Mouse (Mus musculus): Measurements from ENCODE around the gene Pip4k2a. TPM values are rescaled to one million over a fixed set of nuclear protein-coding genes. Genes with fewer than 3 reads are reported as not detected.
A peak's percentile ranks its signal among the peaks of the same experiment; 100 is the strongest.

The Pip4k2a gene
- polyA plus RNA-seq, 2 experiments = 15.2 to 16.6 TPM

DNA sequence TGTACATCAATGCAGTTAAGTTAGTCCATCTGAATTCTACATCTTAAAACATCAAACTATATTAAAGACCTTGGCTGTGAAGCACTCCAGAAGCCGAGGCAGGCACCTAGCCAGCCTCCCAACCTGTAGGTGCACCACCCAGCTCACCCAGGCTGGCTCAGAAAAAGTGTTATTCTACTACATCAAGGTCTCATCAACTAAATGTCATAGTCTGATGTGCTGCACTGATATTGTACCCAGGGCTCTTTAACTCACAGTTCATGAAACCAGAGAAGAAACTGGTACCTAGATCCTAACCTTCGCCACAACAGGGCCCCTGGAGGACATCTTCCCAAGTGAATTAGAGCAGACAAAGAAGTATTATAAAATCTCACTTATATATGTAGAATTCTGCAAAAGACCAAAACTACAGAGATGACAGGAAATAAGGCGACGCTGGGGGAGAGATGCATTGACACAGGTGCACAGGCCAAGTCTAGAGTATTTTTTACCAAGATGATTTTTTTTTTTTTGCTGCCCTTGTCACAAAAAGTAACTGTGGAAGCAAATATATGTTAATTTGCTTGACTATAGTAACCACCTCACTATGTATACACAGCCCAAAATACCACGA, 30.4 kb downstream of the Pip4k2a start:
- Histone ChIP-seq H3K27me3 (ENCODE audit: control insufficient read depth, insufficient read depth, low read length) (no peaks in the 10 kb centered on the region), H3K4me1 (replicated peaks; ENCODE audit: control insufficient read depth in 2 of 2, insufficient read depth in 2 of 2, low read length in 1 of 2) (peaks cover 41 to 53% of the 10 kb centered on the region in 2 experiments), H3K36me3 (replicated peaks; ENCODE audit: control insufficient read depth, insufficient read depth, low read depth) (no peaks in the 10 kb centered on the region; the same call in 1 of the 2 replicates), H3K27ac (no peak overlapping the region), H3K4me3 (ENCODE audit: insufficient read depth in 1 of 2, low read depth in 2 of 2, low read length in 2 of 2) (no peak overlapping the region), H3K9ac (replicated peaks) (no peak overlapping the region), H3K4me2 (ENCODE audit: low read depth) (no peak overlapping the region), H3K9me3 (ENCODE audit: control insufficient read depth, low read length) (no peaks in the 10 kb centered on the region)
- WGBS (ENCODE audit: insufficient replicate concordance) = 86% methylated on average over 5 of the region's 5 CpGs
- ATAC-seq (ENCODE audit: insufficient read depth) = no peak
- TF ChIP-seq EP300 (IDR thresholded peaks at IDR 0.05; ENCODE audit: low read depth) (no peak), CTCF (IDR thresholded peaks at IDR 0.05; ENCODE audit: low read depth) (no peak)
- no peak for DNase-seq (ENCODE audit: low read depth in 3 of 3, low spot score in 3 of 3)

DNA sequence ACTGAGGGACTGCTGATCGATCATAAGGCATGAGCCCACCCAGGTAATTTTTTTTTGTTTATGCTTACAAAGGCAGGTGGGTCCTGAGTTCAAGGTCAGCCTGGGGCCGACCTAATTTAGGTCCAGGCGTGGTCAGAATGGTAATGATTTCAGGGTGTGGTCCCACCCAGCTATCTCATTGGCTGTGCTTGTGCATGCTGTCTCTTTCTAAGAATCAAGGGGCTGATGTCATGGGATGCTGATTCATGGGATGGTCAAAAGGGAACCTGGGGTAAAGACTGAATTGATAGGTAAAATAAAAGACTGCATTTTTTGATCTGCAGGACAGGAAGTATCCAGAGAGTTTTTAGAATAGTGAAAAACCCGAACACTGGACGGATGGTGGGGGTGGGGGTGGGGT, 31.4 kb downstream of the Pip4k2a start:
- no peaks in the 10 kb centered on the region for H3K9me3 ChIP-seq (ENCODE audit: control insufficient read depth, low read length)
- no peaks in the 10 kb centered on the region; the same call in 1 of the 2 replicates for H3K36me3 ChIP-seq (replicated peaks; ENCODE audit: control insufficient read depth, insufficient read depth, low read depth)
- H3K4me2 ChIP-seq (ENCODE audit: low read depth) = no peak overlapping the region
- H3K4me3 ChIP-seq (ENCODE audit: insufficient read depth in 1 of 2, low read depth in 2 of 2, low read length in 2 of 2) = no peak overlapping the region
- no peaks in the 10 kb centered on the region for H3K27me3 ChIP-seq (ENCODE audit: control insufficient read depth, insufficient read depth, low read length)
- 66% methylated on average over 5 of the region's 5 CpGs for WGBS (ENCODE audit: insufficient replicate concordance)
- ATAC-seq (ENCODE audit: insufficient read depth) = no peak
- TF ChIP-seq CTCF (IDR thresholded peaks at IDR 0.05; ENCODE audit: low read depth) (no peak), EP300 (IDR thresholded peaks at IDR 0.05; ENCODE audit: low read depth) (no peak)
- H3K27ac ChIP-seq = no peak overlapping the region
- no peak overlapping the region for H3K9ac ChIP-seq (replicated peaks)
- H3K4me1 ChIP-seq (replicated peaks; ENCODE audit: control insufficient read depth in 2 of 2, insufficient read depth in 2 of 2, low read length in 1 of 2) = peaks cover 41 to 51% of the 10 kb centered on the region in 2 experiments
- DNase-seq (ENCODE audit: low read depth in 3 of 3, low spot score in 3 of 3) = peak in 1 of 3 experiments; percentile 56

DNA sequence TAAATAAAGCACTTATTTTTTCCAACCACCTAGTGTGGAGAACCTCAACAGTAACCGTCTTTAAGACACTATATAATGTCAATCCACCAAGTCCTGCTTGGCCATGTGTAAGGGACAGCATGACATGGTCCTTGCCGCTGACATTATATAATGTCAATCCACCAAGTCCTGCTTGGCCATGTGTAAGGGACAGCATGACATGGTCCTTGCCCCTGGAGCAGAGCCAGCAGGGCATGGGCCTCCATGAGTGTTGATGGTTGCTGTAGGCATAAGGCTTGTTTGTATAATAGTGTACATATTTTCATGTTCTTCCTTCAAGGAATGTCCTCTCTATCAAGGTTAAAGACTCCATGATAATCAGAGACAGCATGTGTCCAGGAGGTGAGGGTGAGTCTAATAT, 32.0 kb downstream of the Pip4k2a start:
- H3K36me3 ChIP-seq (replicated peaks; ENCODE audit: control insufficient read depth, insufficient read depth, low read depth) = no peaks in the 10 kb centered on the region; the same call in 1 of the 2 replicates
- DNase-seq (ENCODE audit: low read depth in 3 of 3, low spot score in 3 of 3) (no peak), ATAC-seq (ENCODE audit: insufficient read depth) (no peak)
- 90% methylated on average over 2 of the region's 2 CpGs for WGBS (ENCODE audit: insufficient replicate concordance)
- H3K9ac ChIP-seq (replicated peaks) = no peak overlapping the region
- H3K9me3 ChIP-seq (ENCODE audit: control insufficient read depth, low read length) = no peaks in the 10 kb centered on the region
- H3K27me3 ChIP-seq (ENCODE audit: control insufficient read depth, insufficient read depth, low read length) = no peaks in the 10 kb centered on the region
- no peak overlapping the region for H3K27ac ChIP-seq
- no peak overlapping the region for H3K4me2 ChIP-seq (ENCODE audit: low read depth)
- no peak overlapping the region for H3K4me3 ChIP-seq (ENCODE audit: insufficient read depth in 1 of 2, low read depth in 2 of 2, low read length in 2 of 2)
- TF ChIP-seq EP300 (IDR thresholded peaks at IDR 0.05; ENCODE audit: low read depth) (no peak), CTCF (IDR thresholded peaks at IDR 0.05; ENCODE audit: low read depth) (no peak)
- peaks cover 40 to 49% of the 10 kb centered on the region in 2 experiments for H3K4me1 ChIP-seq (replicated peaks; ENCODE audit: control insufficient read depth in 2 of 2, insufficient read depth in 2 of 2, low read length in 1 of 2)

DNA sequence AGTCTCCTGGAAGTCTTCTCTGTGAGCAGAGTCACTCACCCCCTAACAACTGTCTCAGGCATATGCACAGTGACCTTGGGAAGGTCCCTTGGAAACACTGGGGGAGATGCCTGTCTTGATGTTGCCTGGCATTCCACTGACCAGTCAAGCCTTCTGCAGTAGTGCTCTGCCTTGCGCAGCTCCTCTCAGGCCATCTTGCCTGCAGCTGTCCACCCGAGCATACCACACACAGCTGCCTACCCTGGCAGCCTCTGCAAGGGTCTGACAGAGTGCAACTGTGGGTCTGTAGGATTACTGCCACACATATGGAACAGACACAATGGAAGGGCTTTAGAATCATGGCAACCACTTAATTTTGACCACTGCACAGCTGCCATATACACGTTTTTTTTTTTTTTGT, 32.8 kb downstream of the Pip4k2a start:
- ATAC-seq (ENCODE audit: insufficient read depth) (no peak), DNase-seq (ENCODE audit: low read depth in 3 of 3, low spot score in 3 of 3) (no peak)
- H3K4me3 ChIP-seq (ENCODE audit: insufficient read depth in 1 of 2, low read depth in 2 of 2, low read length in 2 of 2) = no peak overlapping the region
- no peaks in the 10 kb centered on the region for H3K27me3 ChIP-seq (ENCODE audit: control insufficient read depth, insufficient read depth, low read length)
- H3K27ac ChIP-seq = no peak overlapping the region
- TF ChIP-seq CTCF (IDR thresholded peaks at IDR 0.05; ENCODE audit: low read depth) (no peak), EP300 (IDR thresholded peaks at IDR 0.05; ENCODE audit: low read depth) (no peak)
- peaks cover 33 to 42% of the 10 kb centered on the region in 2 experiments for H3K4me1 ChIP-seq (replicated peaks; ENCODE audit: control insufficient read depth in 2 of 2, insufficient read depth in 2 of 2, low read length in 1 of 2)
- H3K9ac ChIP-seq (replicated peaks) = no peak overlapping the region
- WGBS (ENCODE audit: insufficient replicate concordance) = 75% methylated on average over 3 of the region's 3 CpGs
- H3K9me3 ChIP-seq (ENCODE audit: control insufficient read depth, low read length) = no peaks in the 10 kb centered on the region
- no peaks in the 10 kb centered on the region; the same call in 1 of the 2 replicates for H3K36me3 ChIP-seq (replicated peaks; ENCODE audit: control insufficient read depth, insufficient read depth, low read depth)
- no peak overlapping the region for H3K4me2 ChIP-seq (ENCODE audit: low read depth)

DNA sequence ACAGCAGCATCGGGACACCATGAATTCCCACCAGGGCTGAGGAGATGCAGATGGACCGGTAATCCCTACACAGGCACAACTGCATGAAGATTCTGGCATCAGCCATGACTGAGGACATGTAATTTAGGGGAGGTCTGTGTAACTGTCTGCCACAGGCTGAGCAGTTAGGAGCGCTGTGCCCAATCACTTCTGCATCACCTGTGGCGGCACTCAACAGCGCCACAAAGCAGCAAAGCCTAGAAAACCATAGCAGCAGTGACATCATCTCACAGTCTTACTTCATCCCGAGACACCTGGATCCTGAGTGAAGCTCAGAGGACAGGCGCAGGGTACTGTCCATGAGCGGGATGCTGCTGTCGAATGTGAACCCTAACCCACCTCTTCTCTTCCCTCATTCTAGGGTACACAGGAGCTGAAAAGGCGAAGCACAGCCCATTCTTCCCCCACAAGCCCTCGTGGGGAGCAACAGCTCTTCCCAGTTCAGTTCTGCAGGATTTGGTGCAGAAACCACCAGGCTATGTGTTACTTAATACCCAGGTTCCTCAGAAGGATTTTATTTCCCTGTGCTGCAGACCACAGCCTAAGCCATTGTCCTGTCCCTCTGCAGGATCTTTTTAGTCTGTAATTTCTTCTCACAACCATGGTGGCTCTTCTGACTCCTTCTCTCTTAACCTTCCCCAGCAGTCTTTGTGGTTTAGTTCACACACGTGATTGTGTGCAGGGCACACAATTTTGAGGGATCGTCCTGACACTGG, 34.5 kb downstream of the Pip4k2a start:
- no peak overlapping the region for H3K4me2 ChIP-seq (ENCODE audit: low read depth)
- WGBS (ENCODE audit: insufficient replicate concordance) = 68% methylated on average over 13 of the region's 13 CpGs
- no peak for DNase-seq (ENCODE audit: low read depth in 3 of 3, low spot score in 3 of 3)
- H3K4me1 ChIP-seq (replicated peaks; ENCODE audit: control insufficient read depth in 2 of 2, insufficient read depth in 2 of 2, low read length in 1 of 2) = peaks cover 19 to 36% of the 10 kb centered on the region in 2 experiments
- no peak overlapping the region for H3K27ac ChIP-seq
- H3K36me3 ChIP-seq (replicated peaks; ENCODE audit: control insufficient read depth, insufficient read depth, low read depth) = no peaks in the 10 kb centered on the region; the same call in 1 of the 2 replicates
- H3K9ac ChIP-seq (replicated peaks) = no peak overlapping the region
- no peaks in the 10 kb centered on the region for H3K9me3 ChIP-seq (ENCODE audit: control insufficient read depth, low read length)
- no peak overlapping the region for H3K4me3 ChIP-seq (ENCODE audit: insufficient read depth in 1 of 2, low read depth in 2 of 2, low read length in 2 of 2)
- H3K27me3 ChIP-seq (ENCODE audit: control insufficient read depth, insufficient read depth, low read length) = no peaks in the 10 kb centered on the region
- TF ChIP-seq EP300 (IDR thresholded peaks at IDR 0.05; ENCODE audit: low read depth) (no peak), CTCF (IDR thresholded peaks at IDR 0.05; ENCODE audit: low read depth) (no peak)
- ATAC-seq (ENCODE audit: insufficient read depth) = no peak

Data from liver, embryonic 14.5 days (tissue).